Mouse (Mus musculus): ENCODE results near the gene Mtmr3. TPM values are rescaled to one million over a fixed set of nuclear protein-coding genes. Genes with fewer than 3 reads are reported as not detected.

Gene Mtmr3
- polyA plus RNA-seq, 1 experiment from 2014 or later = 20.5 TPM

- H3K4me1 ChIP-seq (replicated peaks) = peaks cover 6% of the 10 kb centered on the region; the same call in 1 of the 2 replicates
- no peak overlapping the region for H3K27ac ChIP-seq
- WGBS = 72% methylated on average over 12 of the region's 12 CpGs
- no peak overlapping the region for H3K9ac ChIP-seq
- H3K36me3 ChIP-seq = no peaks in the 10 kb centered on the region
- H3K4me2 ChIP-seq (replicated peaks) = no peak overlapping the region
- H3K9me3 ChIP-seq = no peaks in the 10 kb centered on the region
- peak; percentile 95 for ATAC-seq
- H3K4me3 ChIP-seq (replicated peaks) = no peak overlapping the region
- no peaks in the 10 kb centered on the region for H3K27me3 ChIP-seq (replicated peaks)
Observed at GRCm38 (mm10) chr11:4452467-4453184, 142.0 kb downstream of the Mtmr3 start.

GRCm38 (mm10) chr11:4451116-4451515 is 143.5 kb downstream of the Mtmr3 start:
- H3K9me3 ChIP-seq = no peaks in the 10 kb centered on the region
- H3K27ac ChIP-seq = no peak overlapping the region
- no peak overlapping the region for H3K4me3 ChIP-seq (replicated peaks)
- no peak overlapping the region for H3K4me2 ChIP-seq (replicated peaks)
- H3K9ac ChIP-seq = no peak overlapping the region
- ATAC-seq = peak; percentile 30; the same call in 1 of the 2 replicates
- no peaks in the 10 kb centered on the region for H3K36me3 ChIP-seq
- peaks cover 6% of the 10 kb centered on the region; the same call in 1 of the 2 replicates for H3K4me1 ChIP-seq (replicated peaks)
- WGBS = 25% methylated on average over 9 of the region's 9 CpGs
- H3K27me3 ChIP-seq (replicated peaks) = no peaks in the 10 kb centered on the region

- ATAC-seq = no peak
- no peak overlapping the region for H3K4me2 ChIP-seq (replicated peaks)
- H3K36me3 ChIP-seq = no peaks in the 10 kb centered on the region
- no peaks in the 10 kb centered on the region for H3K9me3 ChIP-seq
- H3K4me3 ChIP-seq (replicated peaks) = no peak overlapping the region
- no peak overlapping the region for H3K27ac ChIP-seq
- H3K9ac ChIP-seq = no peak overlapping the region
- 93% methylated on average over 9 of the region's 9 CpGs for WGBS
- H3K27me3 ChIP-seq (replicated peaks) = no peaks in the 10 kb centered on the region
- H3K4me1 ChIP-seq (replicated peaks) = no peaks in the 10 kb centered on the region
Observed at GRCm38 (mm10) chr11:4446195-4446868, 148.3 kb downstream of the Mtmr3 start.

GRCm38 (mm10) chr11:4442280-4442679 is 152.4 kb downstream of the Mtmr3 start:
- WGBS = 26% methylated on average over 1 of the region's 1 CpGs
- ATAC-seq = no peak
- no peak overlapping the region for H3K9ac ChIP-seq
- H3K4me2 ChIP-seq (replicated peaks) = no peak overlapping the region
- H3K27ac ChIP-seq = no peak overlapping the region
- H3K9me3 ChIP-seq = no peaks in the 10 kb centered on the region
- H3K4me1 ChIP-seq (replicated peaks) = no peaks in the 10 kb centered on the region
- no peak overlapping the region for H3K4me3 ChIP-seq (replicated peaks)
- H3K36me3 ChIP-seq = no peaks in the 10 kb centered on the region
- no peaks in the 10 kb centered on the region for H3K27me3 ChIP-seq (replicated peaks)

GRCm38 (mm10) chr11:4440978-4441377 is 153.7 kb downstream of the Mtmr3 start, which contains the start of gene Hormad2:
Gene Hormad2, minus strand, starts transcription at chr11:4441105.
- Histone ChIP-seq H3K36me3 (no peaks in the 10 kb centered on the region), H3K9me3 (no peaks in the 10 kb centered on the region), H3K9ac (no peak within 1 kb of the TSS), H3K4me3 (replicated peaks) (no peak within 1 kb of the TSS), H3K4me2 (replicated peaks) (peak within 1 kb of the TSS; percentile 13), H3K27me3 (replicated peaks) (no peaks in the 10 kb centered on the region), H3K27ac (no peak within 1 kb of the TSS), H3K4me1 (replicated peaks) (no peaks in the 10 kb centered on the region)
- 47% methylated on average over 19 of the region's 19 CpGs for WGBS
- no peak for ATAC-seq

DNA sequence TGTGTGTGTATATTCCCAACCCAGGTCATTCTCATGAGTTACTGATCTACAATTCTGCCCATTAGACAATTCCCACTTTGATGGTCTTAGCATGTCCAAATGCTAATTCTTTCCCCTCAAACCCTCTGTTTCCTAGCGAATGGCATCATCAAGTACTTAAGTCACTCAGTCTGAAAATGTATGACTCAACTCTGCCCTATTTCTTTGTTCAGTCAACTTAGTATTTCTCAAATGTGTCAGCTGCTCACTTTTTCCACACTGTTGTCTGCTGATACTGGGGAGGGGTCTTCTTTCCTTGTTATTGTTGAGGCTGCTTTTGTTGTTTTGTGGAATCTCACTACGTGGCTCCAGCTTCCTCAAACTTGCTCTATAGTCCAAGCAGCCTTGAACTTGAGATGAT is 156.5 kb downstream of the Mtmr3 start:
- H3K9ac ChIP-seq = no peak overlapping the region
- ATAC-seq = no peak
- no peak overlapping the region for H3K4me3 ChIP-seq (replicated peaks)
- H3K27ac ChIP-seq = no peak overlapping the region
- no peak overlapping the region for H3K4me2 ChIP-seq (replicated peaks)
- H3K36me3 ChIP-seq = no peaks in the 10 kb centered on the region
- H3K4me1 ChIP-seq (replicated peaks) = no peaks in the 10 kb centered on the region
- 84% methylated on average over 2 of the region's 2 CpGs for WGBS
- H3K9me3 ChIP-seq = no peaks in the 10 kb centered on the region
- no peaks in the 10 kb centered on the region for H3K27me3 ChIP-seq (replicated peaks)

- Histone ChIP-seq H3K27ac (no peak overlapping the region), H3K4me2 (replicated peaks) (no peak overlapping the region), H3K4me3 (replicated peaks) (no peak overlapping the region), H3K9ac (no peak overlapping the region), H3K36me3 (no peaks in the 10 kb centered on the region), H3K27me3 (replicated peaks) (no peaks in the 10 kb centered on the region), H3K9me3 (no peaks in the 10 kb centered on the region), H3K4me1 (replicated peaks) (no peaks in the 10 kb centered on the region)
- no peak for ATAC-seq
- WGBS = 91% methylated on average over 1 of the region's 1 CpGs
Observed at GRCm38 (mm10) chr11:4437318-4437717, 157.3 kb downstream of the Mtmr3 start.

DNA sequence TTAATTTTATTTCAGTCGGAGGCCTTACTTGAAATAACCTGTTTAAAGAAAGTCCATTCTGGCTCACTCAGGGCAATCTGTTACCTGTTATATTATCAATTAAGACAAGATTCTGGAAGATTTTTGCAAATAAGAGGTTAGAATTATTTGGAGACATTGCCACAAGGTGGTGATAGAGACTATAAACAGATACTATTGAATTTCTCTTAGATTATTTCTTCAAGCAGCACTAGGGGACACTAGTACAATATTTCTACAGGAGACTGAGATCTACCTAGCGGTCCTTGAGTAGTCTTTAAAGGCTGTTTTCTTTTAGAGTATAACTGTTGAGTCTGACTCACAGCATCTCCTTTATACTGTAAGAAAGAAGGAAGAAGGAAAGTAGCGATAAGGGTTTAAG is 158.0 kb downstream of the Mtmr3 start:
- Histone ChIP-seq H3K36me3 (no peaks in the 10 kb centered on the region), H3K27me3 (replicated peaks) (no peaks in the 10 kb centered on the region), H3K27ac (no peak overlapping the region), H3K4me1 (replicated peaks) (no peaks in the 10 kb centered on the region), H3K4me3 (replicated peaks) (no peak overlapping the region), H3K4me2 (replicated peaks) (no peak overlapping the region), H3K9ac (no peak overlapping the region), H3K9me3 (no peaks in the 10 kb centered on the region)
- 78% methylated on average over 3 of the region's 3 CpGs for WGBS
- no peak for ATAC-seq

- Histone ChIP-seq H3K9me3 (no peaks in the 10 kb centered on the region), H3K27ac (no peak overlapping the region), H3K9ac (no peak overlapping the region), H3K4me3 (replicated peaks) (no peak overlapping the region), H3K4me1 (replicated peaks) (no peaks in the 10 kb centered on the region), H3K27me3 (replicated peaks) (no peaks in the 10 kb centered on the region), H3K4me2 (replicated peaks) (no peak overlapping the region), H3K36me3 (no peaks in the 10 kb centered on the region)
- no peak for ATAC-seq
- 66% methylated on average over 4 of the region's 4 CpGs for WGBS
Observed at GRCm38 (mm10) chr11:4434461-4434860, 160.2 kb downstream of the Mtmr3 start.

Other genes starting within 250 kb of the Mtmr3 start
- 0.30 and 0.35 TPM in 2 replicates for gene Hormad2, start 153.8 kb downstream of the Mtmr3 start, polyA plus RNA-seq (2015; fragmentation: Nextera tagmentation; extraction: Ambion mirVana)
- gene Gm11032, start 25.2 kb upstream of the Mtmr3 start, polyA plus RNA-seq (2015; fragmentation: Nextera tagmentation; extraction: Ambion mirVana) = not detected in 2 replicates
- 31.7 and 33.0 TPM in 2 replicates for gene Ascc2, start 42.9 kb upstream of the Mtmr3 start, polyA plus RNA-seq (2015; fragmentation: Nextera tagmentation; extraction: Ambion mirVana)
- 1,117 and 1,212 TPM in 2 replicates for gene Uqcr10, start 109.5 kb upstream of the Mtmr3 start, polyA plus RNA-seq (2015; fragmentation: Nextera tagmentation; extraction: Ambion mirVana)
- gene Zmat5, start 109.8 kb upstream of the Mtmr3 start, polyA plus RNA-seq (2015; fragmentation: Nextera tagmentation; extraction: Ambion mirVana) = 60.9 and 63.0 TPM in 2 replicates
- 0.13 and 0.21 TPM in 2 replicates for gene Cabp7, start 151.9 kb upstream of the Mtmr3 start, polyA plus RNA-seq (2015; fragmentation: Nextera tagmentation; extraction: Ambion mirVana)